Mouse (Mus musculus) gastrocnemius, postnatal 4 days (tissue): ENCODE data around the gene Cd200r3. TPM values are rescaled to one million over a fixed set of nuclear protein-coding genes. Genes with fewer than 3 reads are reported as not detected.

Experiments used
- DNase-seq, 2 experiments: peaks; one replicate each; pipeline ENCODE4 v3.0.0; 2021 to 2022; ENCODE audit warnings: low spot score in 2 of 2, mixed read lengths in 2 of 2
- long read RNA-seq, 2 experiments: library from polyadenylated mRNA; stranded (forward); transcript quantifications; one replicate each; pipeline ENCODE4 v2.0.0; 2021
- total RNA-seq, 2 experiments: library from RNA; stranded (reverse); gene quantifications; 2 replicates each; pipeline ENCODE4 v1.2.3; 2021

The Cd200r3 gene
- total RNA-seq: 1 to 10 TPM; 1.6 to 2.0 TPM
- long read RNA-seq, experiment 1, partial matches to known transcripts: 0 of 2 reads
- long read RNA-seq, experiment 1, other reads (novel, unspliced or antisense): 1 of 2 reads
- long read RNA-seq, experiment 2, partial matches to known transcripts: 0 of 3 reads
- long read RNA-seq, experiment 2, other reads (novel, unspliced or antisense): 3 of 3 reads

DNA sequence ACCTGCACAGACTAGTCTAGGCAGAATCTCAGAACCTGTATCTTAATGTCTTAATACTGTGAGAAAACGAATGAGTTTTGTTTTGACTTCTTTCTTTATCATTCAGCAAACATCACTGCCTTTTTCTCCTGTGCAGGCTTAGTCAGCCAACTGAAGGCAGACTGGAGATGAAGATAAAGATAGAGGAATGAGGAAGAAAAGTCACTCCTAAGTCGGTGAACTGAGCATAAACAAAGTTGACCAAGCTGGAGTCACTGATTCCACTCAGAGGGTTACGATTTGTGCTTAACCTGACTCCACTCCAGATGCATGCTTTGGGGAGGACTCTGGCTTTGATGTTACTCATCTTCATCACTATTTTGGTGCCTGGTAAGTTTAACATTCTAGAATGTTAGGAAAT, at the start of gene Cd200r3:
Cd200r3 (plus strand) TSS at position 211 of the 400 bp plus-strand sequence.
- DNase-seq: no peak

DNA sequence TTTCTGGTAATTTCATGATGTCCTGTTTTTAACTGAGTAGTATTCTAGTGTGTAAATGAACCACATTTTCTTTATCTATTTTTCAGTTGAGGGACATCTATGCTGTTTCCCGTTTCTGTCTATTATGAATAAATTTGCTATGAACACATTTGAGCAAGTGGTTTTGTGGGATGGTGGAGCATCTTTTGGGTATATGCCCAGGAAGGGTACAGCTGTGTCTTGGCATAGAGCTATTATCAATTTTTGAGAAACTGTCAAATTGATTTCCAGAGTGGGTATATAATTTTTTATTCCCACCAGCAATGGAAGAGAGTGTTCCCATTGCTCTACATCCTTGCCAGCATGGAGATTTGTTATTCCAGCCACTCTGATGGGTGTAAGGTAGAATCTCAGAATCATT, 11.5 kb upstream of the Cd200r3 start:
- DNase-seq: no peak

DNA sequence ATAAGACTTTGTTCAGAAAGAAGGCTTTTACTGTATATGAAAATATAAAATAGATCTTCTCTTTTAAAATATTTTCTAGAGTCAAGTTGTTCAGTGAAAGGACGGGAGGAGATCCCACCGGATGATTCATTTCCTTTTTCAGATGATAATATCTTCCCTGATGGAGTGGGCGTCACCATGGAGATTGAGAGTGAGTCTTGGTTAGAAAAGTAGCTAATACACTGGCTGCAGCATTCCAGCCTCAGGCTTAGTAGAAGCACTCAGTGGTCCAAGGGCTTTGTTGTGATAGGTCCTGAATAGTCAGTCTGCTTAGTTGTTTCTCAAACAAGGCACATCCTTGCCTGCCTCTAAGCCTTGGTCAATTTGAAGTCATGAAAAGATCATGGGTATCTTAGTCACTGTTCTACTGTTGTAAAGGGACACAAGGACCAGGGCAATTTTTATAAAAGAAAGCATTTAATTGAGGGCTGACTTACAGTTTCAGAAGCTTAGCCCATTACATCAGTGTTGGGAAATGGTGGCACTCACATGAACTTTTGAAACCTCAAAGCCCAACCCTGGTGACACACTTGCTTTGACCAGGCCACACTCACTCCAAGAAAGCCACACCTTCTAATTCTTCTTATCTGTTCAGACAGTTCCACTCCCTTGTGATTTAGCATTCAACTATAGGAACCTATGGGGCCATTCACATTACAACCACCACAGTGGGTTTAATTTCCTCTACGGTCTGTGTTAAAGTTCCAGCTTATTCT, 8.1 kb downstream of the Cd200r3 start:
- no peak for DNase-seq

DNA sequence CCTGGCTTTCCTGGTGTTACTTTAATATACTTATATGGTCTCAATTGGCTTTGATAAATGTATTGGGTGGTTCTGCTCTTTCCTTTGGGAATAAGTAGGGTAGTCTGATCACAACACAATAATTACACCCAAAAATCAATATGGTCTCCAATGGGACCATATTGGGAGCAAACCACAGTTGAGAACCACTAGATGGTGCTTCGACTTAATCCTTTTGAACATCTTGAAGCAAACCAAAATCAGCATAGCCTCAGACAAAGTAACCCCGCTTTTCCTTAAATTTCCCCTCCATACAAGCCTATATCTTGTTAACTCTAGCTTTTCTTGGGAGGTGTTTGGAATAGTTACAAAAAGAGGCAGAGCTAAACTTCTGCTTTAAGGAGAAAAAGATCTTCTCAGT, 18.8 kb downstream of the Cd200r3 start:
- DNase-seq: no peak

DNA sequence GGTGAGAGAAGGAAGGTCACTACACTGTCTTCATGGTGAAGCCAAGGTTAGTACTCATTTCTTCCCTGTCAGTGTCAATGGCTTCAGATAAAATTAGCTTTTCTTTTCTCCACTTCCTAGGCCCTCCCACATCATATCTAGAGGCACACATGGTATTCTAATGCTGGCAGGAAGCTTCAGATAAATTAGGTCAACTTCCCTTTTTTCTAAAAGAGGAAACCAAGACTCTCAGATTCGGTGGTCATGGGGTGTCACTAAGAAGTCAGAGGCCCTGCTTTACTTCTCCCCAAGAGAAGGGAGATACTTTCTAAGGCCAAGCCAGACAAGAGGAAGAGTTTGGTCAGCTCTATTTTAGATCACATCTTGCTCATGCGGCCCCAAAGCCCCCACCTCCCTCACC, 19.3 kb downstream of the Cd200r3 start:
- no peak for DNase-seq

DNA sequence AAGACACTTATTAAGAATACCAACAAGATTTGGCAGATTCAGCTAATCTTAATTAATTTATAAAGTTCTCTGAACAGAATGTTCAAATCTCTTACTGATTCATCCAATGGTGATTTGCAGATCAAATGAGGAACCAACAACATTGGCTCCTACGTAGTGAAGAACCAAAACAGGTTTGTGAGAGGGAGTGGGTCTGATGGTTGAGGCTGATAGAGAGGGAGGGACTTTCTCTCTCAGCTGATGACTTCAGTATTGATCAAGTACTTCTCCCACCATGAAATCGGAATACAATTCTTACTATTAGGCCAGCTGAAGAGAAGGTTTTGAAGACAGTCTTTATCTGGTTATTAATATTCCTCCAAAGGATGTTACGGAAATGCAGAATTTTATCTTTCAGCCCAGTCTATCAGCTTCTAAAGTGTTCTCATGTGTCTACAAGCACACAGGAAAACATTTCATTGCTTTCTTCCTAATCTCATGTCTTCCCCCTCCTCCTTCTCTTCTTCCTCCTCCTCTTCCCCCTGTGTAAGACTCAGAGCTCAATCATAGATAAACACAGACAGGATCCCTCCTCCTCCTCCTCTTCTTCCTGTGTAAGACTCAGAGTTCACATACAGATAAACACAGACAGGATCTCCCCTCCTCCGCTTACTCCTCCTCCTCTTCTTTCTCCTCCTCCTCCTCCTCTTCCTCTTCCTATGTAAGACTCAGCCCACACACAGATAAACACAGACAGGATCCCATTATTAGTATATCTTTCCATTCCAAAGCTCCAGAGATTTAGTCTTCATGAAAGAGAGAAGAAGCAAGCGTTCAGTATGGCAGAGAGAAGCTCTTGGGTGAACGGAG, 21.3 kb downstream of the Cd200r3 start:
- DNase-seq: no peak

DNA sequence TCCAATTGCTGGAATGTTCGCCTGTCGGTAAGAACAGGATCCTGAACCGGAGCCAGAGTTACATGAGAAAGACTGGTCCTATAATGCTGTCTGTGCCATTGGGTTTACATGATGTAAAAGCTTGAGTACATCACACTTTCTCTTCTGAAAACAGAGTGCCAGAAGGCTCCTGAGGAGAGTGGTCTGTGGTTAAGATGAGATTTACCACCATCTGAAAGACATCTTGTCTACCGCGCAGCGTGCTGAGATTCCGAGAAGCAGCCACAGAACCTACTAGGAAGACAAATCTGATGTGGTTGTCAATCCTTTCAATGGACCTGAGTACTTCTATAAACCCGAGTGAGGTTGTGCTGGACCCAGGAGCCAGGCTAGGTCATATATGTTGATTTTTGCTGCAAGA, 21.9 kb downstream of the Cd200r3 start:
- DNase-seq: no peak

DNA sequence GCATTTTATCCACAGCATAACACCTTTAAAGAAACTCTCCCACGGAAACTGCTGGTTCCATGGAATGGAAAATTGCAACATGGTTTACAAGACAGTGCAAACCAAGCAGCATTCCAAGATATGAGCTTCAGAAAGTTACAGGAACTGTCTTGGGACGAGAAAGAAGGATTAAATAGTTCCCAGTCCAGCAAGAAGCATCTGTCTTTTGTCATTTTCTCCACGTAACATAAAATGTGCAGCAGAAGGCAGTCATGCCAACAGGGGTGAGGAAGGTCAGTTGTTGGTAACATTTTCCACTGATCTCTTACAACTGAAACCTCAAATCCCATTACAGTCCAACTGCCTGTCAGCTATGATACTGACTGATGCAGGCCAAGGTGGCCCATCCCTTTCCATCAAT, 22.4 kb downstream of the Cd200r3 start:
- no peak for DNase-seq

DNA sequence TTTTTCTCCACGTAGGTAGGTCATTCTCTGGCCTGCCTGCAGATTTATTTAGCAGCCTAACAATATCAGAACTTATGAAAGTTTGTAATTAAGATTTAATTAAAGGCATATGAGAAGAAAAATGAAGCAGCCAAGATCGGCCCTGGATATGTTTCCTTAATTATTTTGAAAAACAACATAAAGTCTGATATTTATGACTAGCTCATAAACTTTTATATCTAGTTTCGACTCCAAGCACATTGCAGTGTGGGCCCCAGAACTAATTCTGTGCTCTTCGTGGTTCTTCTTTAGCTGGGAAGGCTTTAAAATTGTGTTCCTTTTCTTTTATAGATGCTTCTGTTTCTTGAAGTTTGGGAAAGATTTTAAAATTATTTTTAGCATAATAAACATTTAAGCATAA, 23.4 kb downstream of the Cd200r3 start:
- no peak for DNase-seq

DNA sequence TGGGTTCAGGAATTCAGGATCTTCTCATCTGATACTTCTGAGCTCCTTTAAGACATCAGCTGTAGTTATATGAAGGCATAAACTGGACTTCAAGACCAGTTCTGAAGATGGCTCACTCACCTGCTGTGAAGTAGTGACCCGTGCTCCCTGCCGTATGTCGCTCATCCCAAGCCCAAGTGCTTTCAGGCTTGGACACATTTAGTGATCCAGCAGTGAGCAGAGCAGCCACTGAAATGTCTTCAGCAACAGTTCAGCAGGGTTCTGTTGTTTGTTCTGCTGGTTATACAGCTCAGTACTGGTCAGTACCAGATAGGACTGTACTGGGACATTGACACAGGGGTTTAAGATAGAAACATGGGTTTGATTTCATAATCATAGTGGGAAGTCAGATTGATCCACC, 24.6 kb downstream of the Cd200r3 start:
- DNase-seq: no peak

DNA sequence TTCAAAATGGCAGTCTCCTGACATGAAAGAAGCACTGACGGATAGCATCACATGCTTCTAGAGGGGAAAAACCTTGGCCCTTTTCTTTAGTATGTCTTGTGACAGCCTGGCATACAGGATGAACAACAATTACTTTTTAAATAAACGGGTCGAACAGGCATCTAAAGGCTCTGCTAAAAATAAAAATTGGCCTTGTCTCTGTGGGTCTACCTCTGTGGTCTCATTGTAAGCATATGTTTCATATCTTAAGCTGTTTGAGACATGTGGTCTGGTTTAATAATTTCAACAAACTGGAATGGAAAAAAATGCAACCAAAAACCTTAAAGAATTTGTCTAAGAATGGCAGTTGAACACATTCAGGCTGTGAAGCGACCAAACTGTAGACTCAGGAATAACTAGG, 27.4 kb downstream of the Cd200r3 start:
- no peak for DNase-seq

DNA sequence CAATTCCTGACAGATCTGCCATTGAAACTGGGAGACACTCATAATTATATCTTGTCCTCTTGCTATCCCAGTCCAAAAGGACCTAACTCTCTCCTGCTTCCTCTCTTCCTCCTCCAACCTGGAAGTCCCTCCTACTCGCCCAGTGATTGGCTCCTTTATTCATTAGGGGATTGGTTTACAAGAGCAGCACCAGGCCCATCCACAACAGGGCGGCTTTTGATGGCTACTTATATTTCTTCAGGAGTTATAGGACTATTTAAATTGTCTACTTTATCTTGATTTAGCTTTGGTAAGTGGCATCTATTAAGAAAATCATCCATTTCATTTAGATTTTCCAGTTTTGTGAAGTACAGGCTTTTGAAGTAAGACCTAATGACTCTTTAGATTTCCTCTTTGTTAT, 30.6 kb downstream of the Cd200r3 start:
- no peak for DNase-seq

DNA sequence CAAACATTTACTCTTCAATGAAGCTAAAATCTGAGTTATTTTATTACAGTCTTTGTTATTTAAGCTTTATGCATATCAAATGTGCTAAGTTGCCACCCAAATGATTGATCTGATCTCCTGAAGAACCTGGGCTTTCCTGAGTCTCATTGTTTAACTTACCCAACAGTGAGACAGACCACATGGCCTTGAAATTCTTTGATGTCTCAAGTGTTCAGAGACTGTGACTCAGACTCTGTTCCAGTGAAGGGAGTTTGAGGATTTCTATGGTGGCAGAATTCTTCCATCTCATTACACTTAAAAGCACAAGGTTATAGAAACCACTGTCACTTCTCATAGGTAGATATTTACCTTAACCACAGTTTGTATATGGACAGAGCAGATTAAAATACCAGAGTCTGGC, 32.6 kb downstream of the Cd200r3 start:
- DNase-seq: no peak

DNA sequence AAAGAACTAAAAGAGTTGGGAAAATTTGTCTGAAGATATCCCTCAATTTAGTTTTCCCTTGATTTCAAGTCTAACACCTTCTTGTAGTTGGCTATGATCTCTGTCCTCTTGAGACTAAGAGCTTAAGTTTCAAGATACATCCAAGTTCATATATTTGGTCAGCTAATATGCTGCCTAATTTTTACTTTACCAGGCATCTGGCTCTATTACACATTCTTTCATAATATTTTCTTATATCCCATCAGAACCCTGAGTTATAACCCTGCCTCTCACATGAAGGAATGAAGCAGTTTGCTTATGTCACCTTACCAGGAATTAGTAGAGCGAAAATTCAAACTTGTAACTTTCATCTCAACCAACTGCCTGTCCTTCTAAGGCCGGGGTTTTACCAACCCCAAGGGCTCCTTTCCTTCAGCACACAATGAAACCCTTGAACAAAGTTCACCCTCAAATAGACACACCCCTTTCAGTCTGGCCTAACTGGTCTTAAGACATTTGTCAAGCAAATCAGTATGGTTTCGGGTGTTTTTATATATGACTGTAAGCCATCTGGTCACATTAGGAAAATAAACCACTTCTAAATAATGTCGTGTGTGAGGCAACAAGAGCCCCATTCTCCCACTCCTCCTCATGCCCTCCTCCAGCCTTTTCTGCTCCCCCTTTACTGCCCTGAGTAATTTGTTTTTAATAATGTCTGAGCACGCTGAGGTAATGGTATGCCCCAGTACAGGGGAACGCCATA, 33.6 kb downstream of the Cd200r3 start:
- DNase-seq: no peak

DNA sequence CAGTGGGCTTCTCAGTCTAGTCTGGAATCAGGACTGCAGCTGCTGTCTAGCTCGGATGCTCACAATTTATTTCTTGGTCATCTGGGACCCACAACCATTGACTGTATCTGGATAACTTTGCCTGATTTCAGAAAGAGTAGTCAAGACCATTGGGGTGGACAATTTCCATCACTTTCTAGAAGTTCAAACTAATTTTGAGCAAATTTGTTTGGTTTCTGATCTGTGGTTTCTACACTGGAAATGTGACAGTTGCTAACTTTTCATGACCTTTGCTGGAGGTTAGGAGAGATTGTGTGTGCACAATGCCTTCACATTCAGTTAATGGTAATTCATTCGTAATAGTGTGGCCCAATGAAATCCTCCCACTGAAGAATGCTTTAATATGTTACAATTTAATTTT, 34.7 kb downstream of the Cd200r3 start:
- no peak for DNase-seq

DNA sequence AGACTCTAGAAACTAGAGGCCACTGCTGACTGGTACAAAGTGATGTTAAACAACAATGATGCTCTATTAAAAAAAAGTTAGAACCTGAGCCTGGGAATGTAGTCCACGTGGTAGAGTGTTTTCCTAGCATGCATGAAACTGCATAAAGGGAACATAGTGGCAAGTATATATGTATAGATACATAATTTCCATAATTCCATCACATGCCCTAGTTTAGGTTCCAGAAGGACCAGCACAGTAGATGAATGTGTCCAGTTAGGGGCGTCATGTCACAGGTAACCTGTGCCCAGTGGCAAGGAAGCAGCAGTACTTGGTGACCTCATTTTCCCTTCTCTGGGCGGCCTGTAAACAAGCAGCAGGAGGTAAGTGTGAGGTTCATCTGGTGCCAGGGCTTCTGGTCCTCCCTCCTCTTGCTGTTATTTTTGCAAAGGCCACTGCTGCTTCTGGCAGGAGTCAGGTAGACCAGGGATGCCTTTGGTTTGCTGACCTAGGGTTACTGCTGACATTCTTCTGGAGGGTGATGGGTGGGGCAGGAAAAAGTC, 35.9 kb downstream of the Cd200r3 start:
- no peak for DNase-seq

DNA sequence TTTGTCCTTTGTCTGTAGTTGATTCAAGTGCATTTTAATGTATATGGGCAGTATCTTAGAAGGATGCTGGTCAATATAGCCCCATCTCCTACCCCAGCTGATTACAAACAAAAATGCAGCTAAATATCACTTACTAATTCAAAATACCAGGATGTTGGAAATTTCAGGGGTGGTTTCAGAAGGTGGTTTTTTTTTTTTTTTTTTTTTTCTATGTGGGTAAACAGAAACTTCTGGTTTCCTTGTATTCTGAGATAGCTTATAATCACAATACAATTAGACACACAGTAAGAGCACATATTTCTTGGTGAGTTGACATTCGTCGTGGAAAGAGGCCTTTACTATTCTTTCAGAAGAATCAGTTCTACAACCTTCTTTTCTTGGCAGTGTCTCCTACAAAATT, 39.5 kb downstream of the Cd200r3 start:
- DNase-seq: no peak

DNA sequence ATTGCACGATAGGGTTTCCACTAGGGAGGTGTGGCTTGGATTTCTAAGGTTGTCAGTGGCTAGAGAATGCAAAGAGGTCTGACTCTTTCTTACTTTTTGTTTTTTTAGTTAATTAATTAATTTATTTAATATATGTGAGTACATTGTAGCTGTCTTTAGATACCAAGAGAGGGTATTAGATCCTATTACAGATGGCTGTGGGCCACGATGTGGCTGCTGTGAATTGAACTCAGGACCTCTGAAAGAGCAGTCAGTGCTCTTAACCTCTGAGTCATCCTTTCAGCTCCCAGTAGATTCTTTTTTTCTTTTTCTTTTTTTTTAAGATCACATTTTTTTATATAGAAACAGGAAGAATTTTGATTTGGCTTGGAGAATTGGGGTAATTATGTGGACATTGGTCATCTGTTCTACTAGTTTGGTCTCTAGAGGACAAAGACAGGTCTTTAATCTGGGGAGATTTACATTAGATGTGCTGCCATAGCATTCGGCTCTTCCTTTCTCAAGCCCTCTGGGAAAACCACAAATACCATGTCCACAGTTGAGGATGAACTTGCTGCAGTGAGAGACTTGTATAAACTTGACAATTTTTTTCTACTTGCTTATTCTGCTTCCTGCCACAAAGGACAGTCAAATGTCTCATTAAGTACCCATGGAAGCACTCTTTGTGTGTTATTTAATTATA, 40.0 kb downstream of the Cd200r3 start:
- DNase-seq: no peak

DNA sequence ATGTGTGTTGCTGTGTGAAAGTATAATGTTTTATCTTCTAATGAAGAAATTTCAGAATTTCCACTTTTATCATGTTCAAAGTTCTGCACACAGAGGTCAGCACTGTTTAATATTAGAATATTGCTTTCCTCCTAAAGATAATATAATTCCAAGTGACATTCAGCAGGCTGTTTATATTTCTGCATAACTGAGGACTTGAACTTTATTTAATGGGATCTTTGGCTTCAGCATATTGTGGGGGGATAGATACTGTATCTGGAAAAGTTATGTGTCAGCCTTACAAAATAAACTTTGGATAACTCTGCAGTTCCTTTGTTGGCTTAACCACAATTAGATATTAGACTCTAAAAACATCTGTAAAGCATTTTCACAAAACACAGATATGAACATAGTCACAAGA, 40.6 kb downstream of the Cd200r3 start:
- no peak for DNase-seq

DNA sequence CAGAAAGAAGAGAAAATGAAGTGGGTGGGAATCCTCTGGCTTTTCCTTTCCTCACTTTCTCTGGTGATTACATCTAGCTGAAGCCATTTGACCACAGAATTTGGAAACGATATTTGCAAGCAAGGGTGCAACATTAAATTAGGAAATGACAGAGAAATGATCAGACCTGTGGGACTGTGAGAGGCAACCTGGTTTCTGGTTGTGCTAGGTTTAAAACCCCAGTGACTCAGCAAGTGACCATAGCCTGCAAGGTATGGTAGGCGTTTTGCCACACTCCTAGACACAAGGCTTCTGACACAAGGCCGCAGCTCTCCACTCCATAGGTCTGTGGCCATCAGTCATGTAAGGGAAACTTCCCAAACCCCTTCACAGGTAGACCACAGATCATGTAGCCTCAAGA, 41.4 kb downstream of the Cd200r3 start:
- DNase-seq: no peak

DNA sequence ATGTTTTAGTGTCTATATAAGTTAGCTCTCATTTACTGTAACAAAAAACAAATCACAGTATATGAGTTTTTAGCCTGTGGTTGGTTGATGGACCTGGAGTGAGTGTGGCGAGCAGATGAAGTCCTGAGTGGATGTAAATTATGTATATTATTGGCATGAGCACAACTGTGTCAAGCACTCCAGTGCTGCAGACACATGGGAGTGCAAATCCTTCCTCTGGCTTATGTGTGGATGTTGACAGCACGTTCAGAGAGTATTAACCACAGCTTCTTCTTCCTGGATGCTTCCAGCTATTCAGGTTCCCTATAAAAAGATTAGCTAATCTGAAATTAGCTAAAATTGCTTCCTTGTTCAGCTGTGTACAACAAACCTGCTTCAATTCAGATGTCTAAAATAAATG, 42.6 kb downstream of the Cd200r3 start:
- DNase-seq: no peak
